Mouse (Mus musculus) cortical plate, adult 2 months (tissue): Measurements from ENCODE around the gene Flrt2. TPM values are rescaled to one million over a fixed set of nuclear protein-coding genes. Genes with fewer than 3 reads are reported as not detected.

ENCODE experiments used
- H3K27ac ChIP-seq: fragments of 200-500 bp; 2 replicates; pipeline ENCODE4 v1.5.1; 2012; ENCODE audit warnings: low read length, control low read depth, inconsistent platforms; ENCODE audit not compliant: insufficient read depth
- H3K4me1 ChIP-seq: fragments of 200-500 bp; 2 replicates; pipeline ENCODE4 v1.6.1; 2011; ENCODE audit warnings: low read length; ENCODE audit not compliant: control insufficient read depth, insufficient read depth
- H3K4me3 ChIP-seq: fragments of 200-500 bp; 2 replicates; pipeline ENCODE4 v1.5.1; 2011; ENCODE audit warnings: mild to moderate bottlenecking, low read length, control low read depth; ENCODE audit not compliant: insufficient read depth
- CTCF ChIP-seq: fragments of 200-500 bp; IDR thresholded peaks from 2 replicates; pipeline ENCODE4 v1.5.1; 2011; ENCODE audit warnings: mild to moderate bottlenecking, control low read depth, low read length; ENCODE audit not compliant: insufficient read depth; ENCODE audit errors: extremely low read depth
- POLR2A ChIP-seq: fragments of 200-500 bp; IDR thresholded peaks from 2 replicates; pipeline ENCODE4 v1.6.1; 2011; ENCODE audit warnings: mild to moderate bottlenecking, low read length, control low read depth; ENCODE audit not compliant: insufficient read depth; ENCODE audit errors: extremely low read depth
- polyA plus RNA-seq: library from polyadenylated mRNA; depleted of rRNA; stranded (reverse); fragments of >200 nt; gene quantifications from 2 replicates; pipeline ENCODE4 v1.2.3, GENCODE M21; 2012

The Flrt2 gene
- polyA plus RNA-seq, 1 experiment = 26.1 TPM

DNA sequence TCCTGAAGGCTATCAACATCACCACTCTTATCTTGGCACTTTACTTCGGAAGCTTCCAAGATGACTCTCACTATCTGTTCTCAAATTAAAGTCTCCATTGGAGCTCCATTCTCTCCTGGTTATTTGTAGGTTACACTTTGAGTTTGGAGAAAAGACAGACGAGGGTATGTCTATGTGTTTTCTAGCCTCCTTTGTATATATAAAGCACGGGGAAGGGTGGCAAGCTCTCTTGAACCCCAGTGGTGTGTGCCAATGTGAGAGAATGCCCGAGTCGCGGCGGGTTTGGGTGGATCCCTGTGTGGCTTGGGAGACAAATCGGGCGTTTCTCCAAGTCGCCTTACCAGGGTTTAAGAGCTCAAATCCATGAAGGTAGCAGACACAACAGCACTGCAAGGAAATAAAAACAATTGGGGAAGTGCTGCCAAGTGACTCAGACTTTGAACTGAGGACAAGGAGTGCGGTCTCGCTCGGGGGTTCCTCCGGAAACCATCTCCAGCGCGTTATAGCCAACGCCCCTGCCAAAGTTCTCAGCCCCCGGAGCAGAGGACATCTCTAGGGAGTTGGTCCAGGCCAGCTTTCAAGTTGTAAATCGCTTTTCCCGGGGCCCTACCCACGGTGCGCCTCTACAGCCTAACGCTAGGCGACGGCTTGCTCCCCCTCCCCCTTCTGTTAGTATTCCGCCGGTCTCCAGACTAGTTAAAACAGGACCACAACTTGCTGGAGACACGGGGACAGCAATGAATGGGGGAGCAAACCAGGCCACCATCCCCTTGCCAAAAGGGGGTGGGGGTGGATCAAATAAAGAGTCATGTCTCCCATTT lies 1.8 kb downstream of the Flrt2 start:
- Histone ChIP-seq H3K4me3 (peak overlapping the region; percentile 96), H3K27ac (peak overlapping the region; percentile 97), H3K4me1 (peaks cover 1% of the 10 kb centered on the region; the same call in 1 of the 2 replicates)
- TF ChIP-seq CTCF (no peak), POLR2A (no peak)

- peak overlapping the region; percentile 96 for H3K4me3 ChIP-seq
- H3K27ac ChIP-seq = peak overlapping the region; percentile 97
- no peak for TF ChIP-seq CTCF
- peaks cover 1% of the 10 kb centered on the region; the same call in 1 of the 2 replicates for H3K4me1 ChIP-seq
Measured at GRCm38 (mm10) chr12:95694507-95694906, 2.5 kb downstream of the Flrt2 start.

GRCm38 (mm10) chr12:95694991-95695833 lies 3.2 kb downstream of the Flrt2 start:
- Histone ChIP-seq H3K27ac (peak overlapping the region; percentile 97), H3K4me3 (peak overlapping the region; percentile 96), H3K4me1 (peaks cover 1% of the 10 kb centered on the region; the same call in 1 of the 2 replicates)
- TF ChIP-seq POLR2A (peak; percentile 68; the same call in 1 of the 2 replicates), CTCF (no peak)

DNA sequence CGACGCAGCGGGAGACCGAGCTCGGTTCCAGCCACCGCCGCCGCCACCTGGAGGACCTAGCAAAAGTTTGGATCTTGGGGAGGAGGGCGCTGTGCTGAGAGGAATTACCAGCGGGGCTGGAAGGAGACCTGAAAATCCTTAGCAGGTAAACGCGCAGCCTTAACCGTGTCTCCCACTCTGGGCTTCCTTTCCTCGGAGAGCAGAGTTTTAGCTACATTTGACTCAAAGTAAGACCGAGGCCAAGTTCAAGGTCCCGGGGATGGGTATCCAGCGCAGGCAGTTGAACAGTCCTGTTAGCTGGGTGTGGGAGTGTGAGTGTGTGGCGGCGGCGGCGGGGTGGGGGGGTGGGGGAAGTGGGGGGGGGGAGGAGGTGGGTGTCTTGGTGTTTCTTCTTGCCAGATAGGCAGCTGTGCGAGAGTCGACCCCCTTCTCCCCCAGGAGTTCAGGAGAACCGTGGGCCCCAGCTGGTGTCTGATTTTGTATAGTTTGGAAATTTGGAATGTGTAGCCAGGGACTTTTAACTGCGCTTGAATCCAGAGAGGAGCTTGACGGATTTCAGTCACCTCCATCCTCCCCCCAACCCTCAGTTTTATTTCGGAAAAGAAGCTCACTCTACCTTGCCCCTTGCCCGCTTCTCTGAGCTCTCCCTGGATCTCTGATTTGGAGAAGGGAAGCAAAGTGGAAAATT lies 4.0 kb downstream of the Flrt2 start:
- TF ChIP-seq CTCF (no peak), POLR2A (no peak)
- H3K4me3 ChIP-seq = peak overlapping the region; percentile 96
- peak overlapping the region; percentile 95 for H3K27ac ChIP-seq
- no peaks in the 10 kb centered on the region; the same call in 1 of the 2 replicates for H3K4me1 ChIP-seq

DNA sequence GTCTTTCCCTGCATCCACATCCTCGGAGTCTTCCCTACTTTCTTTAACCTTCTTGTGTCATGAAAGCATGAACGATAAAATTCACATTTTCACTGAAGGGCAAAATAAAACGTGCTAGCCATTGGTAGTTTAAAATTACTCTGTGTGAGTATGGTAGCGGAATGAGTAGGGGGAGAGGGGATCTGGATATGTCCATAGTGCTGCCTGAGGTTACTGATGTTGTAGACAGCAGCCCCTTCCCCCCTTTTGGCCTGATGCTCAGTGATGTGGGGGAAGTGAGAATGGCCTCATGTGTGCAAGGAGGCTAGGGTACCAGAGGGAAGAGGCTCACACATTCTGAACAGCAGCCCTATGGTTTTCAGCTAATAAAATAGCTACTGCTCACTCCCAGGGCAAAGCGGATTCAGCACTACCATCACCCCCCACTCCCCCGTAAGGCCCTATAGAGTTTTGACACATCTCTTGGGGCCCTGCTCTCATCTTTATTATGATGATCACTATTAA lies 4.5 kb downstream of the Flrt2 start:
- peak overlapping the region; percentile 64 for H3K27ac ChIP-seq
- H3K4me1 ChIP-seq = no peaks in the 10 kb centered on the region; the same call in 1 of the 2 replicates
- TF ChIP-seq CTCF (no peak), POLR2A (0 out of 2 replicates have a peak, but pooled peaks have one; percentile 31)
- H3K4me3 ChIP-seq = peak overlapping the region; percentile 96

DNA sequence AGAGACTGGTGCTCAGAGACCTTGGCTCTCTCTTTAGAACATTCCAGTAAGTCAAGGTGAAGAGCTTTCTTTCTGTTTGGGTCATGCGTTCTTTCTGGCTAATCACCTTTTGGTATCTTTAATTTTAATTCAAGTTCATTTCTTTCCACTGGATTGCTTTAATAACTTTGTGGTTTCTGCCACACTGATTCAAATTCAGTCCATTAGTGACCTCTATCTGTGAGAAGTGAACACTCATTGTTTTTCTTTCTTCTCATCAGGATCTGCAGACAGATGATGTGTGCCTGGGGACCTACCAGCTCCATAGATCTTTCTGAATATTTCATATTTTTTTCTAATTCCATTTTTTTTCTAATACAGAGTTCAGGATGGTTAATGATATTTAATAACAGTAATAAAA lies 6.5 kb downstream of the Flrt2 start:
- no peaks in the 10 kb centered on the region; the same call in 1 of the 2 replicates for H3K4me1 ChIP-seq
- no peak overlapping the region for H3K27ac ChIP-seq
- H3K4me3 ChIP-seq = peak overlapping the region; percentile 96
- 0 out of 2 replicates have a peak, but pooled peaks have one; percentile 2 for TF ChIP-seq CTCF
- TF ChIP-seq POLR2A = no peak

DNA sequence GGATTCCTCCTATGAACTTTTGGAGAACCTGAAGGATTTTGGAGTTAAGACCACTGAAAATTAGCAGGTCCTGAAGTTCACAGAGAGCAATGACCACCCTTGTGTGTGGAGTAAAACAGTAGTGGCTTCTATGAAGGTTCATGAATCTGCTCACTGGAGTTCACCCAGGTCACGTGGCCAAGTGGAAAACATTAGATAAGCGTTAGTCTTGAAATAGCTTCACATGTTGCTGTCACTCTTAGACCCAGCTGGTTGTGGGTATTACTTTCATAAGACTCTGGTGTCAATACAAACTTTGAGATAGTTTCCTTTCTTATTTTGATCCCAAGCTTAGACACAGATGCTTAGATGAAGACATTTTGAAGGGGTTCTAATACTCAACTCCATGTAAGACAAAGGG lies 8.7 kb downstream of the Flrt2 start:
- Histone ChIP-seq H3K4me1 (no peaks in the 10 kb centered on the region; the same call in none of the 2 replicates), H3K4me3 (no peak overlapping the region), H3K27ac (no peak overlapping the region)
- no peak for TF ChIP-seq POLR2A
- no peak for TF ChIP-seq CTCF

DNA sequence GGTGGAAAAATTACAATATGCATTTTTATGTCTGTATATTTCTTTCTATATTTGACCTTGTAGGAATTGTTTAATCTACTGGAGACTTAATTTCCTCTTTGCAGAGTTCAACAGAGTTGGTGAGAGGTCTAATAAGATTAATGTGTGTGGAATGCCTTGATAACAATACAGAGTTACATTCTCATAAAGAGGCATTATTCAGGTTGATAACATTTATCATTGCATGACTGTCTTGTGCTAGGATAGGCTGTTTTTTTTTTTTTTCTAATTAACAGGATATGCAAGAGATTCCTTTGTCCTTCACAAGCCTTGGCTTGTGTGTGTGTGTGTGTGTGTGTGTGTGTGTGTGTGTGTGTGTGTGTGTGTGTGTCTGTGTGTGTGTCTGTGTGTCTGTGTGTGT lies 9.6 kb downstream of the Flrt2 start:
- H3K4me3 ChIP-seq = no peak overlapping the region
- H3K4me1 ChIP-seq = no peaks in the 10 kb centered on the region; the same call in none of the 2 replicates
- H3K27ac ChIP-seq = no peak overlapping the region
- no peak for TF ChIP-seq CTCF
- TF ChIP-seq POLR2A = no peak

DNA sequence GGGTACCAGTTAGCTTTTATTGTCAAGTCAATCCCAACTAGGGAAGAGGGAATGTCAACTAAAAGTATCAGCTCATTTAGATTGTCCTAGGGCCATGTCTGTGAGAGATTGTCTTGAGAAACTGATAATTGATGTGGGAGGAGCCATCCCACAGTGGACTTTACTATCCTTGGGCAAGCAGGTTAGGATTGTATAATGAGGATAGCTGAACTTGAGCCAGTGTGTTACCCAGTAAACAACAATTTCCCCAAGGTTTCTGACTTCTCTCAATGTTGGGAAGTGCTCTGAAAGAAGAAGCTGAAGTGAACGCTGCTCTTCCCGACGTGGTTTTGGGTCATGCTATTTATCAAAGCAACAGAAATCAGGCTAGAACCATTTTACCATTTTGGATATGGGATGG lies 13.0 kb downstream of the Flrt2 start:
- TF ChIP-seq POLR2A = no peak
- TF ChIP-seq CTCF = no peak
- Histone ChIP-seq H3K4me3 (no peak overlapping the region), H3K27ac (no peak overlapping the region), H3K4me1 (no peaks in the 10 kb centered on the region; the same call in none of the 2 replicates)

- H3K4me1 ChIP-seq = peaks cover 7% of the 10 kb centered on the region
- H3K27ac ChIP-seq = no peak overlapping the region
- no peak overlapping the region for H3K4me3 ChIP-seq
Measured at GRCm38 (mm10) chr12:95723265-95723664, 31.2 kb downstream of the Flrt2 start.

More at GRCm38 (mm10) chr12:95723265-95723664, 31.2 kb downstream of the Flrt2 start:
- TF ChIP-seq CTCF (peak; percentile 23; the same call in 1 of the 2 replicates), POLR2A (no peak)
